Mouse (Mus musculus) adipocyte (in vitro differentiated cells): Measurements from ENCODE around the gene Mrps31.

ENCODE experiments used
- DNase-seq: peaks from one replicate; pipeline ENCODE4 v3.0.0-alpha.2; 2016; ENCODE audit warnings: low spot score

Gene Mrps31

DNA sequence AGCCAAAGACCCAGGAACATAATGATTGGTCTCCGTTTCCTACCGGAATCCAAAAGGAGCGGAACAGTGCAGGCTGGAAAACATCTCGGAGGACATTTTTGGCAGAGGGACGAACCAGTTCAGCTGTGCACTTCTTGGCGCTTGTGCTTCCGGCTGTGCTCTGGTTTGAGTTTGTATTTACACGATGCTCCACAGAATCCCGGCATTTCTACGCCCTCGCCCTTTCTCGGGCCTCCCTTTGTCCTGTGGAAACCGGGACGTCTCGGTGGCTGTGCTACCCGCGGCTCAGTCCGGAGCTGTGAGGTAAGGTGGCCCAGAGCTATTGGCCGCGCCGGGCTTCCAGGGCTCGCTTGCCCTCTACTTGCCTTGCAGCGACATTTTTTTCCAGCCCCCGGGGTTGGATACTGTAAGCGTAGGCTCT is at the start of gene Mrps31:
TSS of gene Mrps31 (plus strand) at position 80 of the 421 bp plus-strand sequence.
- DNase-seq, result peak; percentile 96

DNA sequence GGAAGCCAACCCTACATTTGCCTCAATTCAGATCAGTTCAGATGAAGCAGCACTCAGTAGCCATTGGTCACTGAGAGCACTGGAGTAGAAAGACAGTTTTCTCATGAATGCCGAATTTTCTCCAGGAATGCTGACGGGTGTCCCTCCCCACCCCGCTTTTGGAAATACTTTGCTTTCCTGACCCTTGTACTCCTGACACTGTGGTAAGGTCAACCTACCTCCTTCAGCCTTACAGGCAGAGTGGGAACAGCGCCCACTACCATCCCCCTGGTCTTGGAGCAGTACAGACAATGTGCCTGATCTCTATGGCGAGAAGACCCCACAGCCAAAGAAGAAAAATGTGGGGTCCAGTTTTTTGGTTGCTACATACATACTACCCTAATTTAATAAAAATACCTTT is 34.9 kb upstream of the Mrps31 start:
- DNase-seq, result no peak

DNA sequence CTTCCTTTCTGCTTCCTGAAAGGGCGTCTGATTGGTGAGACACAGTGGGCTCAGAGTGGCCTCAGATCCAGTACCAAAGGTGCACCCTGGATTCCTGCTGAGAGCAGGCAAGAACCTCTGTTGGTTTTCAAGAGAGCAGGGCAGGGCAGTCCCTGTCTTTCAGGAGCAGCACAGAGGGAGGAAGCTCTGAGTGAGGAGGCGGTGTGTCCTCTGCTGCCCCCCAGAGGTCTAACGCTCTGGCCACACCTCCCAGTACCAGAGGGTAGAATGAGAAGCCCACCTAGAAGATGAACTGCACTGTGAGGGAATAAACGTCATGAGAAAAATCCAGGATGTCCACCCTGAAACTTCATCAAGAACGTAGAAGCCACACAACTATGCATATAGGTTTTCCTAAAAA is 34.3 kb upstream of the Mrps31 start:
- peak; percentile 49 for DNase-seq

GRCm38 (mm10) chr8:22380934-22381333 is 30.2 kb upstream of the Mrps31 start:
- DNase-seq, result no peak

DNA sequence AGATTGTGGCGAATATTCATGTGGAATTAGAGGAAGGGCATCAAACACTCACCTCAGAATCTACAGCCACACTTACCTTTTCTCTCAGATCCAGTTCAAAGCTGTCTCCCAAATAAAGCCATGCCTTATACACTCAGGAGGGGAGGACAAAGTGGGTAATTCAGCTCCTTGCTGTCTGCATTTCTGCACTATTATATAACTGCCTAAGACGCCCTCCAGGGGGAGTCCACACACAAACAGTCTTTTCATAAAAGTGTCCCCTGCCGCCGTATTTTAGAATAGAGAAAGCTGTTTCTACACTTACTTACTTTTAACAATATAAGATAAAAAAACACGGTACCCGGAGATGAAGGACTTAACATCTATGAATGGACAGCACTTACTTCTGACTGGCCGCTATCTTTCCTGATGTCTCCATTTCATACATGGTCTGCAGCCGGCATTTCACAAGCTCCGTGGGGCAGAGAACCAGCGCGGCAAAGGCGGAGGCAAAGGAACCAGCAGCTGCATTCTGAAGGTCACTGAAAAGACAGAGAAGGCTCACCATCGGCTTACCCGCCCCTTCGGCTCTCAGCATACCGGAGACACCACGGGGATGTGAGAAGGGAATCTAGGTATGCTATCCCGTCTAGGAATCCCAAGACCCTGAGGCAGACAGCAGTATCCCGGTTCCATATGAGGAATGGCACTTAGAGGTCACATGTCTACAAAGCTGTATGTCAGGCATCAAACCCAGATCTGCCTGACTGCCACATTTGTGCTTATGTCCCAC is 28.2 kb upstream of the Mrps31 start:
- DNase-seq, result no peak

DNA sequence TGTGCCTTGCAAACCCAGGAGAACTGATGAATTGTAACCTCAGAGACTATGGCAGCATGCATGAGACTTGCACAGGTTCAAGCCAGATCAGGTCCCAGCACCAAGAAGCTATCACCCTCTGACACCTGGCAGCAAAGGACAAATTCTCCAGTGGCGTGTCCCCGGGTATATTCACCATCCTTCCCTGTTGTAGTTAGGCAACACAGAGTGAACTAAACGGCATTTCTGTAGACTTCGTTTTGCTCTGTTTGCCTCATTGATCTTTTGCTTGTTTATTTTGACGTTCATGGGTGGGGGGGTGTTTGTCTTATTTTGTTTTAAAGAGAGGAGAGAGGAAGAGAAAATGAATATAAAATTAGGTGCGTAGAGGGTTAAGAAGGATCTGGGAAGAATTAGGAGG is 26.0 kb upstream of the Mrps31 start:
- no peak for DNase-seq

DNA sequence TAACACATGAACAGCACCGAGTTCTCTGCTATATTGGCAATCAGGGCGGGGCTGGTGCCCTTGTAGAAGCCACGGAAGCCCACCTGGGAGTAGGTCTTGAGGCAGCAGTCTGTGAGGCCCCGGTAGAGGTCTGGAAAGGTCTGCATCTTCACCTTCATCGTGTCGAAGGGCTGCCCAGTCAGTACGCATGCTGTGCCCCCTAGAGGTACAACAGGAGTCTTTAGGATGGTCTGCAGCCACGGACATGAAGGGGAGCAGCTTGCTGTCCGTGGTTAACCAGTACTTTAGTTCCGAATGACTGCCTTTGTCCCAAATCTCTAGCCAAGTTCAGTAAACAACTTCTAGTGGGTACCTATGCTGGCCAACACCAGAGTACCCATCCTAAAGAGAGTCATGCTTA is 21.3 kb upstream of the Mrps31 start:
- no peak for DNase-seq

DNA sequence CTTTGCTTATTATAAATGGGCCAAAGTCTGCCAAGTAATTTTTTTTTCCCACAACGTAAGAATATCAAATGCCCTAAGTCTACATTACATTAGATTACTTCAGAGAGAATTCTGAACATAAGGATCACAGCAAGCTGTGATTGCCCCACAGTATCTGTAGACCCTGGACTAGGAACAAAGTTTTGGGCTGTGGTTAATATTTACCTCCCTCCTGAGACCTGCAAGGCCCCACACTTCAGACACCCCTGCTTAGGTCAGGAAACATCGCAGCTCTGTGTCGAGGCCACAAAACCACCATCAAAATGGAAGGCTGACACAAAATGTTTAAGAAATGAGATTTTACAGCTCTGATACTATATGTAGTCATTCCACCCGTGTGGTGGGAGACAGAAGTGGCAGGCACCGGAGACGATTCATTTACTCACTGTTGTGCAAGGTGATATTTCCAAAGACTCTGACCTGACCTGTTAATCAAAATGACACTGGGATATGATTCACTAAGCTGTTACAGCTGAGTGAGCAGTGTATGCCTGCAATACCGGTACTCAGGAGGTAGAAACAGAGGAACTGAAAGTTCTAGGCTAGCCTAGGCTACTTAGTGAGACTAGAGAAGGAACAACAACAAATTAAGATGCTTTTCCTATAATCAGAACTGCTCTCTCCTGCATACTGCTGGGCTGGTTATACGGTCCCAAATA is 20.2 kb upstream of the Mrps31 start:
- DNase-seq, result no peak

DNA sequence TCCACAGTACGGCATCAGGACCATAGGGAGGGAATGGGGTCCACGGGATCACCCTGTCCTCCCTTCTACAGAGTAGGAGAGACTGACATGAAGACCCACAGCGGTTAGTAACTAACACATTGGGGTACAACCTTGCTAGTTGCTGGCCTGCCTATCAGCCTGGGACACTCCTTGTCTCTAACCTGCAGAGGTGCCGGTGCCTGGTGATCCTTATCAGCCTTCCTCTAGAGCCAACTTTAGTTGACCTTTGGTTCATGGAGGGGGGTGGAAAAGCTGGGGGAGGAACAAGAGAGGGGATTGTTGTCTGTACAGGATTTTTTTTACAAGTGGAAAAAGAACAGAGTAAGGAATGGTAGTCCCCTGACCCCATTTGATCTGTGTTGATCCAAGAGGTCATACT is 16.7 kb upstream of the Mrps31 start:
- no peak for DNase-seq

DNA sequence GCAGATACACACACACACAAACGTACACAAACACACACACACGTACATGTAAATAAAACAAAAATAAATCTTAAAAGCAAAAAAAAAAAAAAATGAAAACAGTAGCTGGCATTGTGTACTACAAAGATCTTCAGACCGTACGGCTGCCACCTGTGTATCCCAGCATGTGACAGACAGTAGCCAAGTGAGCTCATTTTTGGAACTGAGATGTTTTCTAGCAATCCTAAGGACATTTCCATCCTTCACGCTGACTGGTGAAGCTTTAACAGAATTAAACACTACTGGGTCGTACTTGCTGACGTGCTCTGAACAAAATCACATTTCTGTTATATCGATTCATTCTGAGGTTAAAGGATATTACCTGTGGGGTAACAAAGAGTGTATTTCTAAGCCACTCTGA is 15.9 kb upstream of the Mrps31 start:
- no peak for DNase-seq

DNA sequence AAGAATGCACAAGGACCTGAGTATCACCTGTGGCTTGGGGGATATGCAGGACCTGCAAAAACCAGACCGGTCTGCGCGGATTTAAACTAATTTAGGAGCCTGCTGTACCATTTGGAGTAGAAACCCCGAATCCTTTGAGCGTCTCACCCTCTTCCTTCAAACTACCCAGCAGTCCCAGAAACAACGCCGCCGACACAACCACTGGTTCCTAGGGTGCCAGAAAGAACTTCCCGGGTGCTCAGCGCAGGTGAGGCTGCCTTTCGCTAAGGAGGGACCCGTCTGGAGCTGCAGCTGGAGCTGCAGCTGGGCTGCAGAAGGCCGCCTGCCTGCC is 13.4 kb upstream of the Mrps31 start:
- DNase-seq, result no peak

- DNase-seq, result peak; percentile 87
These were observed 12.8 kb upstream of the Mrps31 start, which contains the start of gene Slc25a15 for GRCm38 (mm10) chr8:22398142-22398951. Slc25a15 (minus strand) TSS chr8:22398597.

DNA sequence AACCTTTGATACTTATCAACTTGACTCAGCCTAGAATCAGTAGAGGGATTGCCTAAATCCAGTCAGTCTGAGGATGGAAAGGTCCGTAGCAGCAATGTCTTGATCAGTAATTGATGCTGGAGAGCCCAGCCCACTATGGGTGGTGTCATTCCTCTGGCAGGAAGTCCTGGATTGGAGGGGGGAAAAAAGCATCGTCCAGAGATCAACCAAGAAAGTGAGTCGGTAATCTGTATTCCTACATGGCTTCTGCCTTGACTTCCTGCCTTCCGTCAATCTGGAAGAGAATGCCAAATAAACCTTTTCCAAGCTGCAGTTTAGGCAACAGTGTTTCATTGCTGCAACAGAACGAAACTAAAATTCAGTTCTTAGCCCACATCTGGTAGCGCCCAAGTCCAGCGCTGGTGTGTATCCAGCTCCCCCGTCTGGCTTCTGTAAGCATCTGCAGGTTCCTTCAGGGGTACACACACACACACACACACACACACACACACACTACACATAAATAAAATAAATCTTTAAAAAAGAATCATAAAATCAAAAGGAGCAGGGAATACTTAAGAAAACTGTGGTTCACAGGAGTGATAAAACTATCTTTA is 11.8 kb upstream of the Mrps31 start:
- DNase-seq, result no peak

DNA sequence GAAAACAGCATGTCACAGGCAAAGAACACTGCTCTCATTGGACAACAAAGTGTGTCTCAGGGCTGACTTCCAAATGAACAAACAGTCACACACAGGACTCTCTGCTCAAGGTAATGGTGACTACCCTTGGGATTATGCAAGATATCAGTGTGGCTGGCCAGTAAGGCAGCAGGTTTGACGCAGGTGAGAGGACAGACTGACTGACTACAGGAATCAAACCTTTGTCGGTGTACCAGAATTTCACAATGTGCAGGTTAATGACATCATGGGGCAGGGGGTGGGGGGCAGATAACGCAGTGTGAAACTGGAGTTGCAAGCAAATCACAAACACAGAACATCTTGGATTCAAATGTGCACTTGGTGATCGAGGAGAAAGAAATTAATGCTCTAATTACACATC is 10.6 kb upstream of the Mrps31 start:
- DNase-seq, result no peak

GRCm38 (mm10) chr8:22403235-22403634 is 7.9 kb upstream of the Mrps31 start:
- no peak for DNase-seq

DNA sequence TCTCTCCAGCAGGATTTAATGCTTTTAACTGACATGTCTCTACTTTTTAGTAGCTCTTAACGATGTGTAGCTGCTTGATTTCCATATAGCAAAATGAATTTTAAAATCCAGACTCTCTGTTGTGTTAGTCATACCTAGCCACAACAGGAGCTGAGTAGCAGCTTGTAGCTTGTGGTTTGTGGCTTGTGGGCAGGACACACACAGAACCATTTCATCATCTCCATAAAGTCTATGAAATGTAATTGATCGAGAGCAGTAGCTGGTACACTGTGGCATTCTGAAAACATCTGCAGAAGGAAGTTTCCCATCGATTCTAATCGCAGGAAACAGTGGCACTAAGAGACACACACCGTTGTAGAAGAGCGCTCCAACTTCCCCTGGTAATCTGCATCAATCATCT is 5.4 kb upstream of the Mrps31 start:
- no peak for DNase-seq

DNA sequence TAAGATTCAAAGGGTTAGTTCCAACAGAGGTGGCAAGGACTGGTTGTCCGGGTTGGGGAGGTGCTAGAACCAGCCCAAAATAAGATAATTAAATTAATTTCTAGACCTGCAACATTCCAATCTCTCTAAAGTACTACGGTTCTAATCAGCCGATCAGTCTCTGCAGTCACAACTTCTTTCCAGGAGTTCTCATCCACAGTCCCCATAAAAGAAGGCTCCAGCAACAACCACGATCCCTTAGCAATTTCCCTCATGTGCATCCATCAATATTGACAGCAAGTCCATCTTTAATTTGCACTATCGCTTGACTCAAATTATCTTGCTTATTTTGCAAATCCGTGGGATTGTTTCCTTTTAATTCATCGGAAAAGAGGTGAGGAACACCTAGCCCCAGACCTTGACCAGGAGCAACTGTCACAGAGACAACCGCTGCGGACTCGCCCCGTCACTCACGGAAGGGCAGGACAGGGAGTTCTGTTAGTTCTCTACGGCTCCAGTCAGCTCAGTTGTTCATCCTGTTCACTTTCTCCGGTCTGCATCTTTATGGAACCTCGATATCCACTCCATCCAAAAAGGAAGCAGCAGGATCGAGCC is 376 bp upstream of the Mrps31 start:
- DNase-seq, result no peak

GRCm38 (mm10) chr8:22411971-22412370 is 810 bp downstream of the Mrps31 start:
- DNase-seq, result peak; percentile 20
